Mouse (Mus musculus): Measurements from ENCODE around the gene Pde7b.
A peak's percentile ranks its signal among the peaks of the same experiment; 100 is the strongest.

- peak; percentile 9; the same call in 1 of the 2 replicates for TF ChIP-seq CTCF (IDR thresholded peaks at IDR 0.05)
- TF ChIP-seq EP300 (IDR thresholded peaks at IDR 0.05): no peak
These were observed 54.3 kb downstream of the Pde7b start for GRCm38 (mm10) chr10:20670541-20670940.
